Mouse (Mus musculus) heart, adult 11 months (tissue): ENCODE data around the gene Hmcn1.

Experiments used
- DNase-seq: peaks from one replicate; pipeline ENCODE4 v3.0.0; 2022

Hmcn1 gene

DNA sequence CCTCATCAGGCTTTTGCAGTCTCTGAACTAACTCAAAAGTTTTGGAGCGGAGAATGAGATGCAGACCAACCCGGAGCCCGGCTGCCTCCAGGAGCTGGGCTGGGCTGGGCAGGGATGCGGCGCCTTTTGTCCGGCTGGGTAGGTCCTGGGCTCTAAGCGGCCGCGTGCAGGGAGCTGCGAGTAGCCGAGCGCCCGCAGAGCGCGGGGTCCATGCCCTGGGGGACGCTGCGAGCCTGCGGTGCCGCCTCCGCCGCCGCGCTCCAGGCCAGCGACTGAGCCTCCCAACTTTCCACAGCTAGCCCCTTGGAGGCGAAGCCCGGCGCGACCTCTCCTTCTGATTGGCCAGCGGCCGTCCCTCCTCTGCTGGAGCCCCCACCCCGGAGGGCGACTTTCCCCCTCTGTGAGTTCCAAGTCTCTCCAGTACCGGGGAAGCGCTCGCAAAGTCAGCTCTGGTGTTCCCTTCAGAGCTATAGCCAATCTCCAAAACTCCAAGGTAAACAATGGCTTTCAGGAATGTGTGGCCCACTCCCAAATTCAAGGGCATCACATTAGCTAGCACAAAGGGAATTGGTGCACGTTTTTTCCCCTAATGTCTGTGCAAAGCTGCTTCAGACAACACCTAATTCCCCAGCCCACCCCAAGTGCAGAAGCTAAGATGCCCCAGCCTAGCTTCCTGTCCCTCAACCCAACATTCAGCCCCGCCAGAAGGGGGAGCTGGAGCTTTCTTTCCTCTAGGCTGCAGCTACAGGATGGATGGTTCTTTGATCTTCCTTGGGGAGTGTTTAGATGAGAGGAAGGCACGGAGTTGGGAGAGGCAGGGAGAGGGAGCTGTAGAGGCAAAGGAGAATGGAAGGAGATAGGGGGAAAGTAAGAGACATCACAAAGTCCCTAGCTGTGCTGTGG is at the start of gene Hmcn1:
Gene Hmcn1 (minus strand): TSS at position 274 of the 903 bp plus-strand sequence.
- peak; percentile 98 for DNase-seq

DNA sequence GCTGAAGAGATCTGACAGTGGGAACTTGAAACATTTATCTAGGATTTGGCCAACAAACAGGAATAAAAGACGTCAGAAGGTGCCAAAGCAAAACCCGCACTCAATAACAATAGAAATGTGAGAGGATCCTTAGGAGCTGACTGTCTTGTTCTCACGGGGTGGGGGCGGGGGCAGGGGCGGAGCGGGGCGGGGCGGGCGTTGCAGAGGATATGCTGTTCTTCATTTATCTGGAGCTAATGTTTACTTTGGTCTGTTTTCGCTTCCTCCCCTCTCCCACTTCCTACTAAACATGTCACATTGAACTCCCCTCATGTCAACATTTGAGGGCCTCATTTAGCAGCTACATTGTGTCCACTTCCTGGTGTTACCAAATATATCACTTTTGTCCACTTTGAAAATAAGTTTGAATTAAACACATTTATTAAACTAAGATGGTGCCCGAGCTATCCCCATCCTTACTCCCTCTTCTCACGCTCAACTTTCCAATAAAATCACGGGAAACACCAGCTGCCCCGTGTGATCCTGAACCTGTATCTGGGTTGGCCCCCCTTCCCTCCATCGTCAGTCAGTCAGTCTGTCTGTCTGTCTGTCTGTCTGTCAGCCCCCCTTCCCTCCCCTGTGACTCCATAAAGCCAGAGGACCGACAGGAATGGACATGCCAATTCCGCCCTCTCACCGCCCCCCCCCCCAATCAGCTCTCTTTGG is 47.9 kb upstream of the Hmcn1 start:
- peak; percentile 97 for DNase-seq

DNA sequence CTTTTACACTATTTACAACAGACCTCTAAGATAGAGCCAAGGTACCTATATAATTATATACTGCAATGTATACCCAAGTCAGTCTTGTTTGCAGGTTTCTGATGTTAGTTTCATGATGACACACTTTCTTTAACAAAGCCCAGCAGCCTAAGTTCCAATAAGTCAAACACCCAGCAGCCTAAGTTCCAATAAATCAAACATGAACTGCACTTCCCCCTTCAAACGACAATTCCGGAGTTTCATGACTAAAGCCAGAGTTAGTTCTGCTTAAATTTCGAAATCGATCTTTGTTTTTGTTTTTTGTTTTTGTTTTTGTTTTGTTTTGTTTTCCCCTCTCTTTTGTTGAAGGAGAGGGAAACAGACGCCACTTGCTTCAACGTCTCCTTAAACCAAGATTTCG is 47.1 kb upstream of the Hmcn1 start:
- DNase-seq = no peak

DNA sequence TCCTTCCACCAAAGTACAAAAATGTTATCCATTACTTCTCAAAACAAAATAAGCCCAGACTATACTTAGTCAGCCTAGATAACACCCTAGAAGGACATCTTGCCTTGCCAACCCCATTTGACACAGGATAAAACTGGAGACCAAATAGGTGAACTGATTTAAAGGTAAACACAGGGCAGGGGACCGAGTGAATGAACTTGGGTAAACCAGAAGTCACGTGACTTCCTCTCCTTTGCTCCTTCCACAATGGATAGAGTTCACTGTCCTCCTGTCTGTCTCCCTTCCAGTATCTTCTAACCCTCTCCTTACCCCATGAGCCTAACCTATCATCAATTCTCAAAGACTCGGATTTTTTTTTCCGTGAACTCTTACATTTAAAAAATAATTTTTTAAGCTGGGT is 46.0 kb upstream of the Hmcn1 start:
- no peak for DNase-seq

DNA sequence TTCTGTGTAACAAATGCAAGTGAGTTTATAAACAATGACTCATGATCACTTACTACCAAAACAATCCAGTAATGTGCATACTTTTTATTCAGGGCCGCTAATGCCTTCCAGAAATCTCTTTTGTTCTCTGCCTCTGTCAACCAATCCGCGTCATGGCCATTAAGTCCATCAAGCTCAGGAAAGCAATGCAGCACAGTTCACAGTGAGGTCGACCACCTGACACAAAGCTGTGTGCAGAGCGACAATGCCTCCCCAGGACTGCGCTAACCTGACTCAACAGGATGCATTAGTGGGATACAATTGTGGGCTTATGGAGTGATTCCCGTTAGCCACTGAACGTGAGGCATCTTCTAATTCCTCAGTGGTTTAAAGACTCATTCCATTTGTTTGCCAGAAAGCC is 45.3 kb upstream of the Hmcn1 start:
- peak; percentile 85 for DNase-seq

DNA sequence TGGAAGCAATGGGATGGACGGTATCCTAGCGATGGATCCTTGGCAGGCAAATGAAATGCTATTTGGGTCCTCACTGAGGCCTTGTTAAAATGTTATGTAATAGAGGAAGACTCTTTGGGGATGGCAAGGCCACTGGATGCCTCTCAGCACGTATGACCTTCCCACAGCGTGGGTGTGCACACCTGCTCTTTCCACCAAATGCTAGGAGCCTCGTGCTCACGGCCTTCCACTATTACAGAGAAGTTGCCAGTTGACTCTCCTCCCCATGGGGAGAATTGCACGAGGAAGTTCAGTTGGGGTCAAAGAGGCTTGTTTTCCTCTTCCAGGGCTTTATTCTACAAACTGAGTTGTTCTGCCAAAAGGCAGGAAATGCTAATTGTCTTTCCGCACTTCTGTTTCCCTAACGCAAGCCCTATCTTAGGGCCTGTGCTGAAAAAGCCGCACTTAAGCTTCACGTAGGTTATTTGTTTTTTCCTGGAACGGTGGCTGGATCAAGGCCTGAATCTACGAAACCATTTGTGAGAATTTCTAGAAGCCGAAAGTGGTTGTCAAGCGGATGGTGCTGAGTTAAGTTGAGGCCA is 43.3 kb upstream of the Hmcn1 start:
- peak; percentile 97 for DNase-seq

DNA sequence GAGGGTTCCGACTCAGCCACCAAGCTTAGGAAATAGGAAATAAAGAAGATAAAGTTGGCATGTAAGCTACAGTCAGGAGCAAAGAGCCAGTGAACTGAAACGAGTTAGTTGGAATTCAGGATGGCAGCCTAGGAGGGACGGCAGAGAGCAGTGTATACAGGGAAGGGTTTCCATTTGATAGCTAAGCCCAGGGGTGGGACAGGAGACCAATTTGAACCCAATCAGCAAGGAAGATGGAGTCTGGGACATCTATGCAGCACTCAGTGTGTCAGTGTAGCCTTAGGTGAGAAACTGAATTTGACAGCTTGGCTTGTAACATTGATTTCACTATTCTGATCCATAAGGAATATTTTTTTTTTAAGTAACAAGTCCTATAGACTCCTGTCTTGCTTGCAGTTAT is 42.5 kb upstream of the Hmcn1 start:
- no peak for DNase-seq

DNA sequence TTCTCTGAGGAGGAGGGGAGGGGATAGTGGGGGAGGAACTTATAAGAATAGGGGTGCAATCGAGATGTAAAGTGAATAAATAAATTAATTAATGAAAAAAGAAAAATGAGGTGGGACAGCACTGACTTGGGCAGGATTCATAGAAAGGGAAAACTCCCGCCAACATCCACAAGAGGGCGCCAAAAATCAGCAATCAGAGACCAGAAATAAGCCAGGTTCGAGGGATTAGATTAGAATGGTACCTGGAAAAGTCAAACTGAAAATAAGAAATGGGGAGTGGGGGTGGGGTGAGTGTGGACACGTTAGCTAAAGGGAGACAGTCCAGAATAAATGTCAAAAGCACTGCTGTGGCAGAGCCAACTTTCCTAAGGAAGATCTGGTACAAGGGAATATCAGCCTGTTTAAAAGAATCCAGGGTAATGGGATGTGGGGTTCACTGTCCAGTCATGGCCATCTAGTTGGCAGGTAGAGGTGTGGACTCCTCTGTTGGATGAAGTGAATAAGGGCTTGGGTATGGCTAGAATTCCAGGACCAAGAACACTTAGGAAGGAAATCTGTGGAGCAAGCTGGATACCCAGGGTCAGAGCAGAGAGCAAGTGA is 41.9 kb upstream of the Hmcn1 start:
- peak; percentile 91 for DNase-seq

DNA sequence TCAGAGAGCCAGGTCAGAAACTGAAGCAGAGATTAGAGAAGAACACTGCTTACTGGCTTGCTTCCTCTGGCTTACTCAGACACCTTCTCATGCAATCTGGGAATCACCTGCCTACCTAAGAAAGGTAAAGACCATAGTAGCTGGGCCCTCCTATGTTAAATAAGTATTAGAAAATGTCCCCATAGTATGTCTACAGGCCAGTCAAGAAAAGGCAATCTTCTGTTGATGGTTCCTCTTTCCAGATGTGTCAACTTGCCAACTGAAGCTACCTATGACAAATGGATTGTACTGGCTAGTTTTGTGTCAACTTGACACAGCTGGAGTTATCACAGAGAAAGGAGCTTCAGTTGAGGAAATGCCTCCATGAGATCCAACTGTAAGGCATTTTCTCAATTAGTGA is 40.1 kb upstream of the Hmcn1 start:
- no peak for DNase-seq

DNA sequence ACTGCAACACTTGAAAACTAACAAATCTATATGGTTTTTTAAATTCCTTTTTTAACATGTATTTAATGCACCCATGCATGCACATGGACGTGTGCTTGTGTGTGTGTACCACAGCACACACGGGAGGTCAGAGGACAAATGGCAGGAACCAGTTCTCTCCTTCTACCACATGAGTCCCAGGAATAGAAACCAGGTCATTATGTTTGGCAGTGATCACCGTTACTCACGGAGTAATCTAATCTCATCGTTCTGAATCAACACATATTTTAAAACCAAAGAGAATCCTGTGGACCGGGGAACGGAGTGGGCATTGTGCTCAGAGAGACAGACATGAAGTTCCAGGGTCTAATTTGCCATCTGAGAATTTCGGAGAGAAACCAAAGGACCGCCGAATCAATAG is 38.3 kb upstream of the Hmcn1 start:
- DNase-seq = no peak

DNA sequence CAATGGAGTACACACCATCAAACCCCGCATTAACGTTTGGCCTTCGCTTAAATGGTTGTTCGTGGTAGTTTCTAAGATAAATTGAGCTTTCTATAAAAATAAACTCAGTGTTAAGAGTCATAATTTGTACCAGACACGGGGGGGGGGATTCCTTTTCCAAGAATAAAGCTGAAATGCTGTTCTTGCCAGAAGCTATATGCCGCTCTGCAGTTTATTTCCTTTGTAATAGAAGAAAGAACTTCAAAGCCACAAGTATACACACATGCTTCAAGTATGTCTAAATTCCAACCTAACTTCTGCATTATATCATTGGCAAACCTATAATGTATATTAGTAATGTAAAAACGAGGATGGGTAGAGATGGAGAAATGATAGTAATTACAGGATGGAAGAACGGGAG is 37.9 kb upstream of the Hmcn1 start:
- DNase-seq = no peak

DNA sequence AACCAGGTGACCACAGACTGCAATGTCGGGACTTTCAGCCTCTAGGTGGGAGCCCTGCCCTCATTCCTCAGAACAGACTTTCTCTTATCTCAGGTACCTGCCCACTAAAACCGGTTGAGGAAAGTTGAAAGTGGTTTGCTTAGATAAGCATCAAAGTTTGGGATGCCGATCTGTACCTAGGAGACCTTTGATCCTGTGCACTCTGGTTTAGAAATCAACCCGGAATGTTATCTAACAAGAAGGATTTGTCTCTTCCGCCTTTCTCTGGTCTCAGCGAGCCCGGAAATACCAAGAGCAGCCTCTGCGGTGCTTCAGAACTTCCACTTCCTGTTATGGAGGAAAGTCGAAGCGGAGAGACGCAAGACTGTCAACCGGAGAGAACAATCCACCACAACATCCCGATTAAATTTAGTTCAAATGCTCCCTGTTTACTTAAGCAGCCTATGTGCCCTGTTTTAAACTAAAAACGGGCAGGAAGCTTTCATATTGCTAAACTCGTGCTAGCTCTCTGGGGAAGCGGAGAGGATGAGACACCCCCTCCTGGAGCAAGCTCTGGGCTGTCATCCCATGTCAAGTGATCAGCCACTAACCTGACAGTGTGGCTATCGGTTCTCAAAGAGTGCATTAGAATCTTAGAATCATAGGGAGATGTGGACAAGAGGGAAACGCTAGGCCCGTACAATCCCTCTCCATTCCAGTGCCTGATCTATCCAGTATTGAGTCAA is 32.0 kb upstream of the Hmcn1 start:
- peak; percentile 97 for DNase-seq

DNA sequence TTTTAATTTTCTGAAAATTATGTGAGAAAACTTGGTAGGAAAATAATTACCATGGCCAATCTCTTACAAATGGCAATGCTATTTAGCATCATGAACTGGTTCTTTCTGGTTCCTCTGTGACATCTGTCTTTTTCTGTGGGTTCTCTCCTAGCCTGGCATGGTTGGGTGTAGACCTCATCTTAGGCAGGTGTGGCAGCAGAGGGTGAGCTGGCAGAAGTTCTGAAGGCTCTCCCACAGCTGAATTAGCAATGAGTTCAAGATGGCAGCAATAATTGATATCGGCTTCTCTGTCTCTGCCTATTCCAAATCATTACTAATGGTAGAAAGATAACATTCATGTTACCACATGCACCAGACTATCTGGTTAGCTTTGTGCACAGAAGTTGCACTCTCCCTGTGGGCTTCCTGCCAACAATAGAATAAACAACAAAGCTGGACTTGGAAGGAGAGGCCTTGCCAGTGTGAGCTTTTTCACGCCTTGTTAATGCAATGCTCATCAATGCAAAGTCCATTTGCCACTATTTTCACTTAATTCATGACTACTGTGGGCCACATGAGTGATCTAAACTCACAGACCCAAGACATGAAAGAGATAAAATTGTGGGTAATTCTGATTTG is 26.1 kb upstream of the Hmcn1 start:
- DNase-seq = no peak

DNA sequence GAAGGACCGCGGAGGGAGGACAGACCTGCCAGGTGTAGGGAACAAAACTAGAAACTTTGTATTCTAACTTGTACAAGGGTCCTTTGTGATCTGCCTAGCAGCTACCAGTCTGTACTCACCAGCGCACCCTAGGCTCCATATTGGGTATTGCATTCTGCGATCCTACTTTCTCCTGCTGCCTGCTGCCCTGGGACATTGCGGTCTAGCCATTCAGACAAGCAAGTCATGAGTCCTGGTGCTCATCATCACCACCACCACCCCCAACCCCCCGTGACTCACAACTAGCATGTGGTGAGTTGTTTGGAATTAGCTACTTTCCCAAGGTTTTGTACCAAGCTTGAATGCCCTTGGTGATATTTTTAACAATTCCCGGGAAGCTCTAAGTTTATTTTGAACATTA is 17.8 kb upstream of the Hmcn1 start:
- DNase-seq = peak; percentile 92

DNA sequence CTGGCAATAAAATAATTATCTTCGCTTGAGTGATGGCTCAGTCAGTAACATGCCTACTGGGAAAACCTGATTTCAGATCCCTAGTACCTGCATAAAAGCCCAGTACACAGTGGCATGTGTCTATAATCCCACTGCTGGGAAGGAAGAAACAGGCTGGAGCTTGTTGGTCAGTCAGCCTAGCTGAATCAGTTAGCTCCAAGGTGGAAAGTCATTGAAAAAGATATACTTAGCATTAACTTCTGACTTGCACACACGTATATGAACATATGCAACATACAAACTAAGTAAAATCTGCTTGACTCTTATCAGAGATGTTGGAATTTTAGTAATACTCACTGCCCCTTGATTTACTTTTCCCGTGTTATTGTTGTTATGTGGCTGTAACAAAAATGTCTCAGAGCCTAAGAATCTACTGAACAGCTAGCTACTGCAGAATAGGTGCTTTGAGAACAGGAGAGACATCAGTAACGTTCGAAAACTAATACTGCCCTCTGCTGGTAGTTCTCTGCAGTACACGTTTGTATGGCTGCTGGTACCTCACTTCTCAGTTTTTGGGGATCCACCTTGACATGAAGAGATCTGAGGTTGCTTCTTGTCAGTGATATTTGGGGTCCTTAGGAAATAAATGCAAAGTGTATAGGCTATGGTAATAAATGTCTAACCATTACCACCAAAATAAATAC is 16.0 kb upstream of the Hmcn1 start:
- DNase-seq = no peak

DNA sequence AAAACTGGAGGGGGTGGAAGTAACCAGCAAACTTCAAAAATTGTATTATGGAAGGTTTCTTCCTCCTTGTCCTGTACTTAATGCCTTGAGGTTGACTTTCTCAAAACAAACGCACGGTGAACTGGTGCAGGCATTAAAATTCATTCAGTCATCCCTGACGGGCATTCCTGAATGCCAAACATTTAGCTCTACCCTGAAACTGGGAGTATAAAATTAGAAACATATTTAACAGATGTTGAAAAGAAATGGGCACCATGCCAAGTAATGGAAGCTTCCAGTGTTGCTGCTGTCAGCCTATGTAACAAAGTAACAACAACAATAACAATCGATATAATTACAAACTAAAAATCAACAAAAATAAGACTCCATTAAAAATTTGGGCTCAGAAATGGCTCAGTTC is 14.5 kb upstream of the Hmcn1 start:
- no peak for DNase-seq

DNA sequence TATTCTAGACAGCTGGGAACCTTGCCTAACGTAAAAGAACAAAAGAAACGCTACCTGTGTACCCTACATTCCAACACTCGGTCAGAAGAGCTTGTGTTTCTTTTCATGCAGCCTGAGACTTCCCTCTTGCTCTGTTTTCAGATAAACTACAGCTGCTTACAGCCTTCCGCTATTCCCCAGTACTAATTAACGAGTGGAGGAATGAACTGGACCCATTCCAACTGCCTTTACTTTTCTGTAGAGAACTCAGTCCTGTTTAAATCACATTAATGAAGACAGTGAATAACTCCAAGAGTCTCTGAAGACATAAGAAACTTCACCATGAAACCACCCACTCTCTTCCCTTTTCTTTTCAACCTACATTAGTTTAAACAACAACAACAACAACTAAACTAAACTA is 10.8 kb upstream of the Hmcn1 start:
- DNase-seq = no peak

DNA sequence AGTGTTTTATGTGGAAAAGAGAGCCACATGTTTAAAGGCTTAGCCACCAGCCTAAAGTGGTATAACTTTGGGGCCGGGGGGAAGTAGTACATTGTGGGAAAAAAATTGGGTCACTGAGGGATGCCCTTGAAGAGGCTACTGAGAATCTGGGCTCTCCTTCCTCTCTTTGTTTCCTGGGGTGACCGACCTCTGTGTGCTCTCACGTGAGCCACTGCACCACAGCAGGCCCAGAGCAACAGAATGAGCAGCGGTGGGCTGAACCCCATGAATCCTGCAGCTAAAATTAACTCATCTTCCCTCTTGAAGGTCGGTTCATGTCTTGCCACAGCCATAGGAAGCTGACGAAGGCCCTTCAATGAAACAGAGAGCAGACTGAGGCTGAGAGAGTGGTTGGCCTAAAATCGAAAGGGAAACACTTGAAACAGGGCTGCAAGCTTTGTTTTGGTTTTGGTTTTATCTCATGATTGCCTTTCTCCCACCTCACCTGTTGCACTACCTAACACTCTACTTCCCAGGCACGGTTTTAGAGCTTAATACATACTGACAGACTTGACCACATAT is 8.7 kb upstream of the Hmcn1 start:
- DNase-seq = no peak

DNA sequence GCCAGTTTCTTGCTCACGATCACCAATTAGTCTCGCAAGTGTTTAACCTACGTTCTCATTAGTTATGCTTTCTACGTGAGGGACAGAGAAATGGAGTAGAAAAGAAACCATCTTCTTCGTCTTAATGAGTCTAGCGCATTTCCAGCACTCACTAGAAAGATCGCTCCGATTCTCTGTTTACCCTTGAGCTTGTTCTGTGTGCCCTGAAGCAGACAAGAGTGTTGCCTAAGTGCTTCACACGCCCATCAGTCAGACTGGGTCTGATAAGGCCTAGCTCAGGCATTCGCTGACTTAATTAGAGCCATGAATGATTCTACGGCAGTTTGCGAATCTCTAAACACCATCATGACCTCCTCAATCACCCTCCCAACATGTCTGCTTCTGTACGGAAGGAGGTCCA is 7.5 kb upstream of the Hmcn1 start:
- no peak for DNase-seq

DNA sequence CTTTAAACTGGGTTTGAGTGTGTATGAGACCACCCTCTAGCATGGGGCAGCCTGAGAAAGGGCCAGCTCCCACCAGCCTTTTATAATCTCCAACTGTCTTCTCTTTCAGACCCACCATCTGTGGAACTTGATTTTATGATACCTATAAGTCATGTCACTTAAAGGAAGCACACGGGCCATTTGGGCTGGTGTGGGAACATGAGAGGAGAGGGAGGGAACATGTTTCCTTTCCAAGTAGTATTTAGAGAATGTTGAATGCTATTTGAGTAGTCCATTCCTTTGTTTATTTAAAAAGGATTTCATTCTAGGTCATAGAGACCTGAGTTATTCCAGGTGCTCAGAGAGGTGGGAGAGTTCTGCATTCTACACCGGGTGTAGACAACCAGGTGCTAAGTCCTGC is 1.4 kb upstream of the Hmcn1 start:
- DNase-seq = peak; percentile 79

DNA sequence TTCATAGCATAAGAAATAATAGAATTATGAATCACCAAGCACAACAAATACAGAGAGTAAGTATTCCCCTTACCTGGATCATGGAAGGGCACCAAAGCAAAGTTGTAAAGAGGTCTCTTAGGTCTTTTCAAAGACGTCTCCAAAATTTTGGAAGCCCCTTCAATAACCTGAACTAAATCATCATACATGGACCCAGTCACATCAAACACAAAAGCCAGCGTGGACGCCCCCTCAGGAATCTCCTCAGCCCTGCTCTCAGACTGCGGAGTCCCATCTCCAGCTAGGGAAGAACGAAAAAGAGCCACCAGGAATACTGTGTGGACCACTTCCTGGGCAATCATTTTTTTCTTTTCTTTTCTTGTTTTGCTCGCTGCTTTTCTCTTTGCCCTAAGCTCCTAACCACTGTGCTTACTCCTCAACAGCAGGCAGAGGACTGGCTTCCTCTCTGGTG is 499 bp downstream of the Hmcn1 start:
- no peak for DNase-seq
